Mouse (Mus musculus): ENCODE results near the gene Brip1. TPM values are rescaled to one million over a fixed set of nuclear protein-coding genes. Genes with fewer than 3 reads are reported as not detected.

Gene Brip1
- polyA plus RNA-seq, 1 experiment from 2014 or later = 3.8 TPM

DNA sequence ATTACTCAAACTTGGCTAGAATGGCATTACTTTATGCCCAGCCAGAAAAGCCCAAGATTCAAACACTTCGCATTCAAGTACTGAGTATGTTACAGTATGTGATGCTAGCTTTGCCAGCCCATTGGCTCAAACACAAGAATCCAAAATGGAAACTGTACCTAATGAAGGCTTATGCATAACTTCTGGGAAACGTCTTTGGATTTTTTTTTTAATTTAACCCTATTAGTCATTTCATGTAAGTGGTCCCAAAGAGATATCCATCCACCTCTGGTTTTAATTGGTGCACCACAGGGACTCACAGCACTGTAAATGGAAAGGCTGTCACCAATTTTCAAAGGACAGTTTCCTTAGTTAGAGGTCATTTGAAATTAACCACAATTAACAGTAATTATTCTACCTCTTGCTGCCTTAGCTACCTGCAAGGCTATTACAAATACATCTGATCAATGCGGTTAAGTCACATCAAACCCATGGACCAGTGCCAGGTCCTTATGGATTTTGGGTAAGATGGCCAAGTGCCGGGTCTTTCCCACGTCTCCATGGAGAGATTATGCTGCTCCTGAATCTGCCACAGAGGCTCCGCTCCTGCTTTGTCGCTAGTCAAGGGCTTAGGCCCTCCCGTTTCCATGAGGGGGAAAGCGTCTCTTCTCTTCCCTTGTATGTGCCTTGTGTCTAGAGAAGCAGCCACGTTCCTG, 192.6 kb downstream of the Brip1 start:
- Histone ChIP-seq H3K4me2 (ENCODE audit: low read length) (no peak overlapping the region), H3K4me3 (replicated peaks; ENCODE audit: low read depth, low read length) (no peak overlapping the region), H3K4me1 (replicated peaks; ENCODE audit: insufficient read depth, low read length) (no peaks in the 10 kb centered on the region), H3K36me3 (ENCODE audit: insufficient read depth, low read length) (no peaks in the 10 kb centered on the region), H3K9ac (ENCODE audit: low read depth, low read length) (no peak overlapping the region), H3K27ac (no peak overlapping the region), H3K9me3 (replicated peaks; ENCODE audit: low read length) (no peaks in the 10 kb centered on the region), H3K27me3 (ENCODE audit: insufficient read depth, low read length) (no peaks in the 10 kb centered on the region)
- no peak for TF ChIP-seq CTCF (IDR thresholded peaks at IDR 0.05; ENCODE audit: low read depth)
- 87% methylated on average over 10 of the region's 10 CpGs for WGBS
- DNase-seq (ENCODE audit: low spot score) (no peak), ATAC-seq (replicated peaks; ENCODE audit: low FRiP score, low read depth) (no peak)

Other genes starting within 250 kb of the Brip1 start
- 16.9 and 19.3 TPM in 2 replicates for gene Ints2, start 56.4 kb upstream of the Brip1 start, polyA plus RNA-seq (2015; fragmentation: Nextera tagmentation; extraction: Ambion mirVana)
- 8.1 and 8.3 TPM in 2 replicates for gene Med13, start 156.4 kb upstream of the Brip1 start, polyA plus RNA-seq (2015; fragmentation: Nextera tagmentation; extraction: Ambion mirVana)